Mouse (Mus musculus) cortical plate, adult 2 months (tissue): ENCODE results near the gene Emp3. TPM values are rescaled to one million over a fixed set of nuclear protein-coding genes. Genes with fewer than 3 reads are reported as not detected.
"Not testable (repeated sequence)": the region's sequence is repeated elsewhere in the genome, so short reads cannot be mapped to it uniquely, and the experiment has no call there.

Source experiments
- H3K27ac ChIP-seq: fragments of 200-500 bp; 2 replicates; pipeline ENCODE4 v1.5.1; 2012; ENCODE audit warnings: low read length, control low read depth, inconsistent platforms; ENCODE audit not compliant: insufficient read depth
- H3K4me1 ChIP-seq: fragments of 200-500 bp; 2 replicates; pipeline ENCODE4 v1.6.1; 2011; ENCODE audit warnings: low read length; ENCODE audit not compliant: control insufficient read depth, insufficient read depth
- H3K4me3 ChIP-seq: fragments of 200-500 bp; 2 replicates; pipeline ENCODE4 v1.5.1; 2011; ENCODE audit warnings: mild to moderate bottlenecking, low read length, control low read depth; ENCODE audit not compliant: insufficient read depth
- CTCF ChIP-seq: fragments of 200-500 bp; IDR thresholded peaks from 2 replicates; pipeline ENCODE4 v1.5.1; 2011; ENCODE audit warnings: mild to moderate bottlenecking, control low read depth, low read length; ENCODE audit not compliant: insufficient read depth; ENCODE audit errors: extremely low read depth
- POLR2A ChIP-seq: fragments of 200-500 bp; IDR thresholded peaks from 2 replicates; pipeline ENCODE4 v1.6.1; 2011; ENCODE audit warnings: mild to moderate bottlenecking, low read length, control low read depth; ENCODE audit not compliant: insufficient read depth; ENCODE audit errors: extremely low read depth
- polyA plus RNA-seq: library from polyadenylated mRNA; depleted of rRNA; stranded (reverse); fragments of >200 nt; gene quantifications from 2 replicates; pipeline ENCODE4 v1.2.3, GENCODE M21; 2012

Gene Emp3
- polyA plus RNA-seq, 1 experiment, result 10.4 TPM

GRCm38 (mm10) chr7:45897258-45897757 is 23.9 kb downstream of the Emp3 start:
- Histone ChIP-seq H3K27ac (peak overlapping the region; percentile 54), H3K4me1 (no peaks in the 10 kb centered on the region), H3K4me3 (peak overlapping the region; percentile 54)
- TF ChIP-seq CTCF (no peak), POLR2A (peak; percentile 51; the same call in 1 of the 2 replicates)

- H3K4me3 ChIP-seq, result peak within 1 kb of the TSS; percentile 54
- TF ChIP-seq CTCF (no peak), POLR2A (peak; percentile 90)
- peak within 1 kb of the TSS; percentile 54 for H3K27ac ChIP-seq
- H3K4me1 ChIP-seq, result no peaks in the 10 kb centered on the region
Measured at GRCm38 (mm10) chr7:45896517-45897257, 24.5 kb downstream of the Emp3 start, which contains the start of the genes Syngr4 and Tmem143. TSS of gene Syngr4 (minus strand) at chr7:45896714. TSS of gene Tmem143 (plus strand) at chr7:45896941.

DNA sequence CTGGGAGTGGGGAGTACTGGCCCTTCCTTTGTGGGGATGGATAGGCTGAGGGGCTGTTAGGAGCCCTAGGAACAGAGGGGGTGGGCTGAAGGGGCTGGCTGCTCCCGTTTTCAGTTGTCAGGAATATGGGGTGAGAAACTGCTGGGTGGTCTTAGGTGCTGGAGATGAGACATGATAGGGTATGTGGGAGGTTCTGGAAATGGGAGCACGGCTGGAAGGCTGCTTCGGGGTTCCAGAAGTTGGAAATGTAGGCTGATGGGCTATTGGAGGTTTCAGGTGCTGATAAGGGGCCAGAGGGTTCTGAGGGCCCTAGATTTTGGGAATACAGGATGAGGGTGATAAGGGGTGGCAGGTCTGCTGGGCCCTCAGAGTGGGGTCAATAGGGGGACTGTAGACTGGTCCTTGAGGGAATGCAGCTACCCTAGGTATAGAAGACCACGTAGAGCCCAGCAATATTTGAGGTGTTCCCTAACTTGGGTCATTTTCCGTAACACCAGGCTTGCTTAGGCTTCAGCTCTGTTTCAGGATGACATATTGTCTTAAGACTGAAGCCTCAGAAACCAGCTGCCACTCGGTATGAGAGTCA is 25.2 kb downstream of the Emp3 start:
- H3K4me3 ChIP-seq, result no peak overlapping the region

GRCm38 (mm10) chr7:45892651-45893050 is 28.6 kb downstream of the Emp3 start:
- no peak overlapping the region for H3K4me3 ChIP-seq
- H3K4me1 ChIP-seq, result no peaks in the 10 kb centered on the region
- no peak overlapping the region for H3K27ac ChIP-seq
- TF ChIP-seq CTCF (no peak), POLR2A (no peak)

More for the DNA sequence above, 25.2 kb downstream of the Emp3 start:
- Histone ChIP-seq H3K4me1 (no peaks in the 10 kb centered on the region), H3K27ac (no peak overlapping the region)
- TF ChIP-seq POLR2A, result no peak
- no peak for TF ChIP-seq CTCF

DNA sequence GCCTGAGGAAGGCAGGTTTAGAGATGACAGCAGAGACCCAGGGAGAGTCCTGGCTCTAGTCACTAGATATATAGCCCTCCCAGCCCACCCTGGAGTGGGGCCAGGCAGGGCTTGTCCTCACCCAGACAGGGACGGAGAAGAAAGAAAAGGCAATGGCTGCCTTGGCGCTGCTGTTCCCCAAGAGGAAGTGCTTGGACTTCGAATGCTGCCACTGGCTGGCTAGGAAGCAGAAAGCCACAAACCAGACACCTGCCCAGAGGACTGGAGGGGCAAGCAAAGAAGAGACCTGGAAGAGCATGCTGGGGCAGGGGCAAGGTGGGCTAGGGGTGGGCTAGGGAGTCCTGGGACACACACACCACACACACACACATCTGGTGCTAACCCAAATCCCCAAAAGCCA is 34.0 kb downstream of the Emp3 start:
- TF ChIP-seq CTCF (no peak), POLR2A (no peak)
- Histone ChIP-seq H3K27ac (no peak overlapping the region), H3K4me1 (no peaks in the 10 kb centered on the region), H3K4me3 (no peak overlapping the region)

DNA sequence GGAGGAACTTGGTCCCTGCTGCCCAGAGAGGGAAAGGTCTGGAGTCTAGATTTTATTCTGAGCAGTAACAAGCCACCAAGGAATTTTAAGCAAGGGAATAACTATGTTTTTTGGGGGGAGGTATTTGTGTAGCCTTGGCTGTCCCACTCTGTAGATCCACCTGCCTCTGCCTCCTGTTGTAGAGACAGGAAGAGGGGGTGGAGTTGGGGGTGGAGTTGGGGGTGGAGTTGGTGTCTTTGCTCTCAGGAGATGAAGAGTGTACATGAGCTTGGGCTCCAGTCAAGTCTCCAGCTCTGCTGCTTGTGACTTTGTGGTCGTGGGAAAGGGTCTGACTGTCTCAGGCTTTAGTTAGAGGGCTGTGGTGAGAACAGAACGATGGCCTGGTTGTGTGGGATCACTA is 40.2 kb downstream of the Emp3 start:
- H3K27ac ChIP-seq, result no peak overlapping the region
- H3K4me1 ChIP-seq, result no peaks in the 10 kb centered on the region
- TF ChIP-seq CTCF (no peak), POLR2A (no peak)
- no peak overlapping the region for H3K4me3 ChIP-seq

DNA sequence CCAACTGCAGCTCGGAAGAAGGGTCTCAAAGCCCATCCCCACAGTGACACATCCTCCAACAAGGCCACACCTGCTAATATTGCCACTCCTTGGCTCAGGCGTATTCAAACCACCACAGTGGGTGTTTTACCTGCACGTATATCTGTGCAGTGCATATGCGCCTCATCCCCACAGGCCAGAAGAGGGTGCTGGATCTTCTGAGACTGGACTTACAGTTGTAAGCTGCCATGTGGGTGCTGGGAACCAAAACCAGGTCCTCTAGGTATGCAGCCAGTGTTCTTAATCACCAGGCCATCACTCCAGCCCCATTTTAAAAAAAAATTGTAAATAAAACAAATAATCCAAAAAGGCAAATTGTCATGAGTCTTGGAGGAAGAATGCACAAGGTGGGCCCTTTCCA is 40.7 kb downstream of the Emp3 start:
- Histone ChIP-seq H3K27ac (no peak overlapping the region), H3K4me3 (no peak overlapping the region), H3K4me1 (no peaks in the 10 kb centered on the region)
- TF ChIP-seq POLR2A, result no peak
- no peak for TF ChIP-seq CTCF

DNA sequence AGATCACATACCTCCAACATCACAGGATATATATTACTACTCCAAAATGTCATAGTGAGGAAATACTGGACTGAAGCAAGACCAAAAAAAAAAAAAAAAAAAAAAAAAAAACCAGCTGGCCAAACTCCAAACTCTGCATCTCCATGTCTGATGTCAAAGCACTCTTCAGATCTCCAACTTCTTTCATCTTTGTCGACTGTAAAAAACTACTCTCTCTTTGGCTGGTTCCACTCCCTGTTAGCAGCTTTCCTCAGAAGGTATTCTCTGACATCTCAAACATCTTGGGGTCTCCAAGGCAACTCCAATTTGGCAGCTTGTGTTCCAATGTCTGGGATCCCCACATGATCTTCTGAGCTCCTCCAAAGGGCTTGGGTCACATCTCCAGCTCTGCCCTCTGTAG is 42.9 kb downstream of the Emp3 start, which contains the start of gene Grin2d:
Gene Grin2d, minus strand, starts transcription at position 101 of the 400 bp plus-strand sequence.
- H3K4me3 ChIP-seq, H3K27ac ChIP-seq, H3K4me1 ChIP-seq: not testable (repeated sequence)

DNA sequence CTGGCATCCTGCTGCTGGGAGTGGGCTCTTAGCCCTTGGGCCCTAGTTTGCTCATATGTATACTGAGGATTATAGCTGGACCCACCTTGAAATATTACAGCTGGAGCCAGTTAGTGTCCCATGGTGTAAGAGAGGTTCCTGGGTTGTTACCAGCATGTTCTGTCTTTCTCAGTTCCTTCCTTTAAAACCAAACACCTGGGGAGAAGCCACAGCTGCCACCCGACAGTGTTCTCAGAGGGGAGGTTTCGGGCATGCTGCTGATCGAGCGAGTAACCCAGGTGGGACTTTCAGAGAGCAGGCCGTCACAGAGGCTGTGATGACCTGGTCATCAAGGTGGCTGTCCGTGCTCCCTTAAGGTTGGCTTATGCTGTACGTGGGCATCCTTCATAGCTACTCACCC is 44.3 kb downstream of the Emp3 start:
- Histone ChIP-seq H3K27ac (no peak overlapping the region), H3K4me1 (peaks cover 5% of the 10 kb centered on the region; the same call in 1 of the 2 replicates), H3K4me3 (no peak overlapping the region)
- no peak for TF ChIP-seq POLR2A
- TF ChIP-seq CTCF, result no peak

DNA sequence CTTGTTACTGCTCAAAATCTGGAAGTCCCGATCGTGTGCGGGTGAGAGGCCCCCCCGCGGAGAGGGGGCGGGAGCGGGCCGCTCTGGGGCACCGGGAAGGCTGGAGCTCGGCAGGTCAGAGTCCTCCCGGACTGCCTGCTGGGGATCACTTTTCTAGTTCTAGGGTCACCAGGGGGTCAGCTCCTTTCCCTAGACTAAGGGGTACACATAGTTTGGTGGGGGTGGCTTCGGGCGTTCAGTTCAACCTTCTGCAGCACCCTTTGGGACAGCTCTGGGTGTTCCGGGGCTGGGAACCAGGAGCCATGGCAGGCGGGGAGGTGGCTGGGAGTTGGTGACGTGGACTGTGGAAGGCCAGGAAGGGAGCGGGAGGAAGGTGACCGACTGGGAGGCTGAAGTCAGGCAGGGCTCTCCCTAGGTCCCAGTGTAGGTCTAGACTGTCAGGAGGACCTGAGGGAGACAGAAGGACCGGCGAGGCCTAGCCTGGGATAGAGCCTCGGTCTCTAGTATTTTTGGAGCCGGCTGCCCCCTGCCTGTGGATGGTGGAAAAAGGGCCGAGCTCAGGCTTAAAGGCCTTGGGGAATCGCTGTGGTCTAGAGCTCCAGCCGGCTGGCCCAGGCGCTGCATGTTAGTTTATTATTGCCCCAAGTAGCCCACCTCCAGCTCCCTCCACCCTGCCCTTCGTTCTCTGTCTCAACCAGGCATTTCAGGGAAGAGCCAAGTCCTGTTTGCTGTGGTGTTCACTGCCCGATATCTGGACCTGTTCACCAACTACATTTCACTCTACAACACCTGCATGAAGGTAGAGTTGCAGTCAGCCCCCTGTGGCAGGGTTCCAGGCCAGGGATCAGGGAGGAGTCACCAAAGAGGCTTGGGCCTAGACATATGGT is 47.9 kb downstream of the Emp3 start:
- TF ChIP-seq POLR2A (no peak), CTCF (no peak)
- peaks cover 5% of the 10 kb centered on the region; the same call in 1 of the 2 replicates for H3K4me1 ChIP-seq
- peak overlapping the region; percentile 37 for H3K27ac ChIP-seq
- peak overlapping the region; percentile 57 for H3K4me3 ChIP-seq
